Mouse (Mus musculus) ES-E14 (cell line): ENCODE data around the gene Gpr62.

Experiments
- CHD2 ChIP-seq: IDR thresholded peaks from 2 replicates; pipeline ENCODE4 v1.6.1; 2014; ENCODE audit warnings: mild to moderate bottlenecking, low read depth, low read length, inconsistent platforms
- ZNF384 ChIP-seq: IDR thresholded peaks from 2 replicates; pipeline ENCODE4 v1.6.1; 2012; ENCODE audit warnings: low read depth, low read length, inconsistent platforms

GRCm38 (mm10) chr9:106476002-106476923 lies 10.5 kb upstream of the Gpr62 start:
- no peak for TF ChIP-seq CHD2
- TF ChIP-seq ZNF384 = no peak
